Mouse (Mus musculus): ENCODE results near the gene Chmp6.

Gene Chmp6

GRCm38 (mm10) chr11:119936456-119936855 lies 23.2 kb downstream of the Chmp6 start:
- no peak for DNase-seq (ENCODE audit: extremely low read depth, low read depth)

GRCm38 (mm10) chr11:119937216-119937615 lies 24.0 kb downstream of the Chmp6 start:
- no peak for DNase-seq (ENCODE audit: extremely low read depth, low read depth)

GRCm38 (mm10) chr11:119937772-119938502 lies 24.7 kb downstream of the Chmp6 start:
- no peak for DNase-seq (ENCODE audit: extremely low read depth, low read depth)

DNA sequence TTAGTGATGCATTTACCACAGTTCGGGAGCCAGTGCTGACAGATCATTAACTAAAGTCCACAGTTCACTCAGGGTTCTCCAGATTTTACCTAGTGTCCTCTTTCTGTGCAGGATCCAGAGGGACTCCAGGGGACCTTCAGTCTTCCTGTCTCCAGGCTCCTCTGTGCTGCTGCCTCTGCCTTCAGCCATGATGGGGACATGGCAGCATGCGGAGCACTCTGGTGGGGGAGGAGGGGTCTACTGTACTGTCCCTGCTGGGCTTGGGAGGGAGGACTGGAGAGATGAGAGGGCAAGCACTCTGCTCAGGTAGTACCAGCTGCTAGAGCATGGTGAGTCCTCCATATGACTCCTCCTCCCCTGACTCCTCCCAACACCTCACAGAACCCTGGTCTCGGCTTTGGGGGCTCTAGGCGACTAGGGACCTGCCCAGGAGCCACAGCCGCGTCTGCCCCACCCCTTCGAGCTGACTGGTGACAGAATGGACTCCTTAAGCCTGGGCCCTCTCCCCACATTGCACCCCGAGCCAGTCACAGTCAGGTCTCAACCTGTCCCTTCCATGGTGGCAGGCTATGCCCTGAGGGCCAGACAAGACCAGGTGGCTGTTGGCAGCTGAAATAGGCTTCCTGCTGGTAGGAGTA lies 26.0 kb downstream of the Chmp6 start:
- DNase-seq (ENCODE audit: extremely low read depth, low read depth), result no peak

DNA sequence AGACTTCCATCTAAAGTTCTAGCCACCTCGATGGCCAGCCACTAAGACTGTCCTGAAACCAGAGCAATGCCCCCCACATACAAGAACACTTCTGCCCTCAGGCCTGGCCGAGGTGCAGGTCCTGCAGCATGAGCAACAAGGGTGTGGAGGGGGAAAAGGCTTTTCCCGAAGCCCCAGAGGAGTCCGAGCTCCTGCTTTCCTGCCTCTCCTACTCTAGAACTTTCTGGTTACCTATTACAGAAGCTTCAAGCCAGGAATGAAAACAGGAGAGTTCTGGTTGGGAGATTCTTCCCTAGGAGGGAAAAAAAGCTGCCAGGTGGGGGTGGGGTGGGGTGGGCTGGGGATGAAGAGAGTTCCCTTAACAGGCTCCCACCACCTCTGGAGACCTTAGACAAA lies 26.5 kb downstream of the Chmp6 start:
- no peak for DNase-seq (ENCODE audit: extremely low read depth, low read depth)

DNA sequence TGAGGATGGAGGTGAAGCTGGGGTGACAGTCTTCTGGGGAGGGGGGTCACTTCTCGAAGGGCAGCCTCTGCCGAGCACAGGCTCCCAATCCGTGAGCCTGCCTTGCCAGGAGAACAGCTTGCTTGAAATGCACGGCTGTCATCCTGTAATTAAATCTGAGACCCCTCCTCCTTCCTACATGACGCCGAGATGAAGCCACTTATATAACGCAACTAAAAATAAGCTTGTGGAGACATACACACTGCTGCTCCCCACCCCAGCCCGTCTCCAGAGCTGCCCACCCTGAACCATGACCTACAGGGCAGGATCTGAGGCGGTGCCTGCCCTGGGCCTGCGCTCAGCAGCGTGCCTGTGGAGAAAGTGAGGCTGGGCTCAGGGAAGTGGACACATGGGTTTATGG lies 26.9 kb downstream of the Chmp6 start:
- no peak for DNase-seq (ENCODE audit: extremely low read depth, low read depth)

DNA sequence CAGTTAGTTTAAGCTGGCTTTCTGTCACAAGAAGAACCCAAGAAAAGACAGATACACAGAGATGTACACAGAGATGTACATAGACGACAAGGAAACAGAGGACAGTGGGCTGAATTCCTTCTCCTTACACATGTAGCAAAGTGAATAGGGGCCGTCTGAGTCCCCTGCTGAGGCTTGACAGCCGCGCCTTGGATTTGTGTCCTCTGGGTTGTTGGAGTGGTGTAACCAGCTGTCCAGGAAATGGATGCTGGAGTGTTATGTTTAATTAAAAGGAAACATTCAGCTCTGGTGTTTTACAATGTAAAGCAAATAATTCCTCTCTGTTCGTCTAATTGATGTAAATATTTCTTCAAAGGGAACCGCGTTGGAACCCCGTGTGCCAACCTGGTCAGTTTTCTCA lies 28.6 kb downstream of the Chmp6 start:
- no peak for DNase-seq (ENCODE audit: extremely low read depth, low read depth)

DNA sequence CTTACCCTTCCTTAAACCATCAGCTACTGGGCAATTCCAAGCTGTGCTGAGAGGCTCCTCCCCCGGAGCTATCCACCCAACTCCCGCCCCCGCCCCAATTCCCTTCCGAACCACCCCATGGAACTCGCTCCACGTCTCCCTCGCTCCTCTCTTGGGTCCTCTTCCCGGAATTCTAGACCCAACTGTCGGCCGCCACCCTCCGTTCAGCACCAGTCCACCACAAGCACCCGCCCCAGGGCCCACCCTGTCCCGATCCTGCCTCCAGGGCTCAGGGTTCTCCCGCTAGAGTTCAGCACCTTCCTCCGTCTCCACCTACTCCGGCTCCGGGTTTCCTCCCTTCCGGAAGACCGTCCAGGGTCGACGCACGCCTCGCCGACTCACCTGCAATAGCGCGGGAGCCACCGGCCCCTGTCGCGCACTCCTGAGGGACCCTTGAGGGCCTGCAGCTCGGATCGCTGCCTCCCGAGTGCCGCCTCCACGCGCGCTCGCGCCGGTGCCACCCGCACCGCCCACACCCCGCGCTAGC lies 29.0 kb downstream of the Chmp6 start:
- peak; percentile 45 for DNase-seq (ENCODE audit: extremely low read depth, low read depth)

DNA sequence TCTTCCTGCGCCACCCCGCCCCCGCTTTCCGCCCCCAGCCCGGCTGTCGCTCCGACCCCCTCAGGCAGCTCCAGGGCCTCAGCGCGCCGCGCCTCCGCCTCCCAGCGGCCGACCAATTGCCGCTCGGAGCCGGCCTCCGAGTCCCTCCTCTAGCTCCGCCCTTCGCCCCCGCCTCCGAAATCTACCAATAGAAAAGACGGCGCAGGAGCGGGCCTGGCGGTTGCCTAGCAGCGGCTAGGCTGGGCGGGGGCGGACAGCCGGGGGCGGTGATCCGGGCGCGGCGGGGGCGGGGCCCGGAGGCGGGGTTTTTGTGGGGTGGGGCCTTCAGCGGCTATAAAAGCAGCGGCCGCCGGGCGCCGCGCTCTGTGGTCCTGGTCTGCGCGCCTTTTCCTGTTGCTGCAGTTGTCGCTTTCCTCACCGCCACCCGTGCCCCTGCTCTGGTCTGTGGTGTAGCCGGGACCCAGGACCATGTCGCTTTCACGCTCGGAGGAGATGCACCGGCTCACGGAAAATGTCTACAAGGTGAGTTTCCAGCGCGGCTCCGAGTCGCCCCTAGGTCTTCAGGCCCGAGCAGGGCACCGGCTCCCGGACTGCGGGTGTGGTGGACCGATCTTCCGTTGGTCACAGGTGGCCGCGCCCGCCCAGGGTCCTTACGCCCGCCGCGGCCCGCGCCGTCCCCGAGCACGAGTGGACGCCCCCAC lies 29.6 kb downstream of the Chmp6 start, which contains the start of gene Baiap2:
Baiap2 (plus strand) TSS at position 37 of the 701 bp plus-strand sequence.
- DNase-seq (ENCODE audit: extremely low read depth, low read depth), result peak; percentile 77

DNA sequence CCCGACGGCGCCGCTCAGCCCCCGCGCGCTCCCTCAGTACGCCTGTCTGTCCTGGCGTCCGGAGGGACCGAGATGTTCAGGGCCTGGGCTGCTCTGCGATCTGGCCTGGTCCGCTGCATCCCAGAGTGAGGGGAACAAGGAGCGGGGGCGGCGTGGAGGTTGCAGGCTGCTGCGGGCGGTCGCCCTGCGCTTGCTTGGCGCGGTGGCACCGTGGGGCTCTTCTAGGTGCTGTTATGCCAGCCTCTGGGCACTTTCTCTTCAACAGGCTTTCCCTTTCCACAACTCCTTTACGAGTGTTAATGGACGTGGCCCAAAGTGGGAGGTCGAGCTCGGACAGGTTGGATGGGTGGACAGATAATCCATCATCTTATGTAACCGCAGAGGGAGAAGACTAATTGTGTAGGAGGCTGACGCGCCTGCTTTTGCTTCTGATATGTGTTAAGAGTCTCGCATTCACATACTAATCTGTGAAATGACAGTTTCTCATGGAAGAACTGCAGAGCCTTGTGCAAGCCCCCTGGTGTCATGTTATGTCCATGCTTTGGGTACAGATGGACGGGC lies 30.3 kb downstream of the Chmp6 start:
- DNase-seq (ENCODE audit: extremely low read depth, low read depth), result no peak

- DNase-seq (ENCODE audit: extremely low read depth, low read depth), result no peak
Measured at GRCm38 (mm10) chr11:119945343-119945742, 32.1 kb downstream of the Chmp6 start.

DNA sequence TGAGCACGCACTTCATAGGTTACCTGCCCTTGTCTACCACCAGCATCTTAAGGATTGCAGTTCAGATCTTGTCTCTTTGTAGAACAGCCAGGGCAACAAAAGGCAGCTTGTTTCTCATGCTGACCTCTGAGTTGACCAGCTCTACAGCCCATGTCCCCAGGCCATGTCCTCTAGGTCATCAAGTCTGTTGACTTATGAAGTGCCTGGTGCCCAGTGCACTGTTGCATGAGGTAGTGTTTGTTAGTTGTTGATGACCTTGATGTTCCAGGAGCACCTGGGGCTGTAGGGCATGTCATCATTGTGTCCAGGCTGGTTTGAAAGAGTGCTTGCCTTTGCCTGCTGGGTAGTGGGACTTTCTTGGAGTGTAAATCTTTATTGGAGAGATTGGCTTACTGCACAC lies 34.2 kb downstream of the Chmp6 start:
- no peak for DNase-seq (ENCODE audit: extremely low read depth, low read depth)

- DNase-seq (ENCODE audit: extremely low read depth, low read depth), result no peak
Measured at GRCm38 (mm10) chr11:119947897-119948296, 34.7 kb downstream of the Chmp6 start.

DNA sequence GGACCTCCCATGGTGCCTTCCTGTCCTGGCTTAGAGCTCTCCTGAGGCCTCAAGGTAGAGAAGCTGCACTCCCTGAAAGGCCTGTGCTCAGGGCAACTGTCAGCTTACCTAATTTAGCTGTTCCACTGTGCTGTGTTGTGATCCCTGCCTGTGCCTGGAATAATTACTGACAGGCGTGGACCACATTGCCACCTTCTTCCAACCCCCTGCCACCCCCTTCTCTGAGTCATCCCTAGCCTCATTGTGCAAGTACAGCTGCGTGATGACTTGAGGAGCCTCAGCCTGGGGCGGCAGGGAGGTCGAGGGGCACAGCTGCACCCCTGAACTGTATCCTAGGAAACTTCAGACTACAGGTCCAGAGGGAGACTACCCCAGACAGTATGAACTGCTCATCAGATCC lies 35.1 kb downstream of the Chmp6 start:
- DNase-seq (ENCODE audit: extremely low read depth, low read depth), result no peak

DNA sequence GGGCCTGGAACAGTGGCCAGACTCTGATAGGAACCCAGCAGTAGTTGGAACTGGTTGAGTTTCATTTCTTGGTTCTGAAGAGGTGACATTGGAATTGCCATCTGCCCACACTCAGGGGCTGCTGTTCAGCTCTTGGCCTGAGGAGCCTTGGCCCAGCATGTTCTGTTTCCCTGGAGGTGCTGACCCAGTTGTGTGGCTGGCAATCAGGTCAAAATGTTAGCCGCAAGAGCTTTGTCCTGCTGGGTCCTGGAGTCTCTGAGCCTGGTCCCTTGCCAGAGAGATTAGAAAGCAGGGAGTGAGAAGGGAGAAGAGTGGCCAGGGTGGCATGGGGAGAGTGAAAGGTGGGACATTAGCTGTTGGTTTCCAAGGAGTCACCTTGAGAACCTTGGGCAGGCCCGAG lies 35.6 kb downstream of the Chmp6 start:
- no peak for DNase-seq (ENCODE audit: extremely low read depth, low read depth)

- DNase-seq (ENCODE audit: extremely low read depth, low read depth), result no peak
Measured at GRCm38 (mm10) chr11:119950535-119950934, 37.3 kb downstream of the Chmp6 start.

- DNase-seq (ENCODE audit: extremely low read depth, low read depth), result no peak
Measured at GRCm38 (mm10) chr11:119951326-119951725, 38.1 kb downstream of the Chmp6 start.

GRCm38 (mm10) chr11:119952429-119953224 lies 39.4 kb downstream of the Chmp6 start:
- peak; percentile 53 for DNase-seq (ENCODE audit: extremely low read depth, low read depth)

GRCm38 (mm10) chr11:119954233-119954632 lies 41.0 kb downstream of the Chmp6 start:
- DNase-seq (ENCODE audit: extremely low read depth, low read depth), result peak; percentile 47

- DNase-seq (ENCODE audit: extremely low read depth, low read depth), result no peak
Measured at GRCm38 (mm10) chr11:119954749-119955337, 41.6 kb downstream of the Chmp6 start.

GRCm38 (mm10) chr11:119955432-119955831 lies 42.2 kb downstream of the Chmp6 start:
- no peak for DNase-seq (ENCODE audit: extremely low read depth, low read depth)

Measured in MEL-GATA-1-ER (cell line).